Mouse (Mus musculus) forebrain, embryonic 10.5 days (tissue): Measurements from ENCODE around the gene Tmem220. TPM values are rescaled to one million over a fixed set of nuclear protein-coding genes. Genes with fewer than 3 reads are reported as not detected.
"Not testable (repeated sequence)": the region's sequence is repeated elsewhere in the genome, so short reads cannot be mapped to it uniquely, and the experiment has no call there.

Experiments
- DNase-seq: peaks from one replicate; pipeline ENCODE4 v3.0.0-alpha.2; 2017; ENCODE audit warnings: low spot score; ENCODE audit errors: extremely low spot score
- H3K27ac ChIP-seq: fragments of 300-500 bp; sonication (generic); 2 replicates; pipeline ENCODE4 v1.5.1; 2016; ENCODE audit warnings: mild to moderate bottlenecking
- H3K27me3 ChIP-seq: fragments of 300-500 bp; sonication (generic); 2 replicates; pipeline ENCODE4 v1.6.1; 2016; ENCODE audit warnings: mild to moderate bottlenecking; ENCODE audit not compliant: poor library complexity, severe bottlenecking
- H3K36me3 ChIP-seq: fragments of 300-500 bp; sonication (generic); replicated peaks from 2 replicates; pipeline ENCODE4 v1.6.1; 2016; ENCODE audit warnings: mild to moderate bottlenecking, moderate library complexity
- H3K4me1 ChIP-seq: fragments of 300-500 bp; sonication (generic); 2 replicates; pipeline ENCODE4 v1.6.1; 2016
- H3K4me3 ChIP-seq: fragments of 300-500 bp; sonication (generic); 2 replicates; pipeline ENCODE4 v1.5.1; 2016; ENCODE audit warnings: mild to moderate bottlenecking, moderate library complexity
- H3K9me3 ChIP-seq: fragments of 300-500 bp; sonication (generic); 2 replicates; pipeline ENCODE4 v1.6.1; 2016; ENCODE audit warnings: mild to moderate bottlenecking, moderate library complexity
- WGBS: fragments of 180-500 bp; shearing (Covaris S2); methylation state at CpG from one replicate; pipeline ENCODE4 v1.1.7; 2016; 5-methylcytosine and 5-hydroxymethylcytosine counted together
- polyA plus RNA-seq: library from polyadenylated mRNA; unstranded; fragments of >200 nt; fragmentation: Nextera tagmentation; extraction: Ambion mirVana; gene quantifications from 2 replicates; pipeline ENCODE4 v1.2.1, GENCODE M21; 2016

Tmem220 gene
- polyA plus RNA-seq, 1 experiment from 2014 or later, result 0.86 TPM

DNA sequence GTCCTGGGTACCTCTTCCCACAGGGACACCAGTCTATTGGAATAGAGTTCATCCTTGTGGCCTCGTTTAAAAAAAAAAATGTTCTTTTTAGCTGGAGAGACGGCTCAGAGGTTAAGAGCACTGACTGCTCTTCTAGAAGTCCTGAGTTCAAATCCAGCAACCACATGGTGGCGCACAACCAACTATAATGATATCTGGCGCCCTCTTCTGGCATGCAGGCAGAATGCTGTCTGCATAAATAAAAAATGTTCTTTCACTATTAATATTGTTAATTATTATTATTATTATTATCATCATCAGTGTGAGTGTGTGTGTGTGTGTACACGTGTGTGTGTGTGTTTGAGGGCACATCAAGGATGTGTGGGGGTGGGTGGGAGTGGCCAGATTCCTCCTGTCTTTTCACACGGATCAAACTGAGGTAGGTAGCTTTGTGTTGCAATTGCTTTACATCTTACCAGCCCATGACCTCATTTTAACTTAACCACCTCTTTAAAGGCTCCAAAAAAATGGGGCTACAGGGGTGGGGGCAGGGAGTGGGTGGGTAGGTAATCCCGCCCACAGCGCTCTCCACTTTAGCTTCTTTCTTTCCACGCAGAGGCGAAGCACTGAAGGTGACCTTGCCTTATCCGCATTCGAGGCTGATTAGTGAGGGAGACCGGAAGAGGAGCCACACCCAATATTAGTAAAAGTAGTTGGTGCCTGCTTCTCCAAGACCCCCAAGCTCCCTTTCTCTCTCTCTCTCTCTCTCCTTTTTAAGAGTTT lies 2.4 kb upstream of the Tmem220 start:
- DNase-seq, result no peak
- 88% methylated on average over 13 of the region's 13 CpGs for WGBS
- Histone ChIP-seq H3K27ac (no peak overlapping the region), H3K9me3 (no peaks in the 10 kb centered on the region), H3K27me3 (peaks cover 52% of the 10 kb centered on the region), H3K4me1 (peaks cover 40% of the 10 kb centered on the region), H3K36me3 (no peaks in the 10 kb centered on the region), H3K4me3 (no peak overlapping the region)

DNA sequence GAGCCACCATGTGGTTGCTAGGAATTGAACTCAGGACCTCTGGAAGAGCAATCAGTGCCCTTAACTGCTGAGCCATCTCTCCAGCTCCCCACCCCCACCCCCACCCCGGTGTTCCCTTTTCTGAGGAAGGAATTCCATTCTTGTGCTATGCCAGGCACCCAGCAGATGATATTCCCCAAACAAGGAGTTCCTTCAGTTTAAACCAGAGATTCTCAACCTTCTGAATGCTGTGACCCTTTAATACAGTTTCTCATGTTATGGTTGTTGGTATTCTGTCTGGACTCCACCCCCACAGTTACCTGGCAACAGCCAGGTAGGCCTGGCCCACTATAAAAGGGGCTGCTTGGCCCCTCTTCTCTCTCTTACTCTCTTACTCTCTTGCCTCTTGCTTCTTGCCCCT lies 1.8 kb upstream of the Tmem220 start:
- H3K9me3 ChIP-seq, H3K4me3 ChIP-seq, H3K27ac ChIP-seq, H3K36me3 ChIP-seq, DNase-seq: not testable (repeated sequence)
- H3K27me3 ChIP-seq, result peaks cover 45% of the 10 kb centered on the region
- 65% methylated on average over 1 of the region's 1 CpGs for WGBS
- H3K4me1 ChIP-seq, result peaks cover 34% of the 10 kb centered on the region

DNA sequence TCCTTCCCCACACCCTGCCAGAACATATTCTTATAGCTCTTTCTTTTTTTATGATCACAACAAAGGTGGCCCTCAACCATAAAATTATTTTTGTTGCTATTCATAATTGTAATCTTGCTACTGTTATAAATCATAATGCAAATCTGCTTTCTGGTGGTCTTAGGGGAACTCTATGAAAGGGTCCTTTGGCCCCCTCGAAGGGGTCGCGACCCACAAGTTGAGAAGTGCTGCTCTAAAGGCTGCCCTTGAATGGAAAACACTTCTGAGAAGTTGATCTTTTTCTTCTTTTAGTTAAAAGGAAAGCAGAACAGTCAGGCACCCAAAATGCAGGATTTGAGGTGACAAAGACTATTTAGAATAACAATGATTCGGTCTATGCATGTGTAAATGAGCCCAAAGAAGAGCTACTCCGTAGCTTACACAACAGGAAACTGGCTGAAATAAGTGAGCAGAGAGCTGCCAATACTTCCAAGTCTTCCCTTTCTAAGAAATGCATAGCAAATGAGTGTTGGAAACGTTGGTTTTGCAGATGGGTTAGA lies 1.1 kb upstream of the Tmem220 start:
- H3K36me3 ChIP-seq, result no peaks in the 10 kb centered on the region
- WGBS, result 27% methylated on average over 6 of the region's 6 CpGs
- H3K9me3 ChIP-seq, result no peaks in the 10 kb centered on the region
- H3K27ac ChIP-seq, result no peak overlapping the region
- no peak for DNase-seq
- peaks cover 28% of the 10 kb centered on the region for H3K4me1 ChIP-seq
- H3K4me3 ChIP-seq, result no peak overlapping the region
- H3K27me3 ChIP-seq, result peaks cover 39% of the 10 kb centered on the region

DNA sequence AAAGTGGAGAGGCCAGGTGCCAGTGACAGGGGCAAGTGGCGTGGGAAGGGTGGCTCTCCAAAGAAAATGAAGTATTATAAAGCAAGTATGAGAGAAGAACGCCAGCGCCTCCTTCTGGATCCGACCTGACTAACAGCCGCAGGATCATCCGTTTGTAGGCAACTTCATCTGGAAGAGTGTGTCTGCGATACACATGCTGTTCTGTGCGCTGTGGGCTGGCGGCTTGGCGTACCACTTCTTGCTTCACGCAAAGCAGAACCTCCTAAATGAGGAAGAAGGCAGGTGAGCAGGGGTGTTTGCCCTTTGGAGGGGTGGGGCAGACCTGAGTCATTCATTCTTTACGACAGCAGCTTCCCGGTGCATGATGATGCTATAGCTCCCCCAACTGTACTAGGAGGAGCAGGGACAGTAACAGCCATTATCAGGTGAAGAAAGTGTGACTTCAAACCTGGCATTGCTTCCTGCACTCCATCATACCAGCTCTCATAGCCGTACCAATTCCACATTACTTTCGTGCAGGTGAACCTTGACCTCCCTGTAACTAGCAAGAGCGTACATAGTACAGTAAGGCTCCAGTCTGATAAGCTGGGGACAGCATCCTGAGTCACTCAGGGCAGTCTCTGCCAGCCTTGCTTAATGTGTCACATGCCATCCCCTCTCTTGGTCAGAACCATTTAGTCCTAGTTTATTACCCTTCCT lies 6.1 kb downstream of the Tmem220 start:
- no peak for DNase-seq
- WGBS, result 57% methylated on average over 16 of the region's 16 CpGs
- Histone ChIP-seq H3K36me3 (no peaks in the 10 kb centered on the region), H3K27me3 (no peaks in the 10 kb centered on the region), H3K27ac (no peak overlapping the region), H3K4me3 (no peak overlapping the region), H3K9me3 (no peaks in the 10 kb centered on the region), H3K4me1 (no peaks in the 10 kb centered on the region)

DNA sequence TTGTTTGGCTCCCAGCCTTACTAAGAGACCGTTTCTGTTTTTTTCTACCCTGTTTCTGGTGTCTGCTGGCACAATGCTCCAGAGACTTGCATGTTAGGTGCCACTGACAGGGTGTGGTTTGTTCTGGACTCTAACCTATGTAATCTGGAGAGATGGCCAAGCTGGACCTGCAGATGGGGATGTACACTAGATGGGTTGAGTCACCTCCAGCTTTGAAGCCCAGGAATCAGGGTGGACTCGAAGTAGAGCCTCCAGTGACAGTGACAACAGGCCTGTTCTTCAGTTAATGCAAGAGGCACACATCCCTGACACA lies 6.6 kb downstream of the Tmem220 start:
- Histone ChIP-seq H3K4me3 (no peak overlapping the region), H3K4me1 (no peaks in the 10 kb centered on the region), H3K27me3 (no peaks in the 10 kb centered on the region), H3K27ac (no peak overlapping the region), H3K9me3 (no peaks in the 10 kb centered on the region), H3K36me3 (no peaks in the 10 kb centered on the region; the same call in 1 of the 2 replicates)
- DNase-seq, result no peak
- 75% methylated on average over 2 of the region's 2 CpGs for WGBS

DNA sequence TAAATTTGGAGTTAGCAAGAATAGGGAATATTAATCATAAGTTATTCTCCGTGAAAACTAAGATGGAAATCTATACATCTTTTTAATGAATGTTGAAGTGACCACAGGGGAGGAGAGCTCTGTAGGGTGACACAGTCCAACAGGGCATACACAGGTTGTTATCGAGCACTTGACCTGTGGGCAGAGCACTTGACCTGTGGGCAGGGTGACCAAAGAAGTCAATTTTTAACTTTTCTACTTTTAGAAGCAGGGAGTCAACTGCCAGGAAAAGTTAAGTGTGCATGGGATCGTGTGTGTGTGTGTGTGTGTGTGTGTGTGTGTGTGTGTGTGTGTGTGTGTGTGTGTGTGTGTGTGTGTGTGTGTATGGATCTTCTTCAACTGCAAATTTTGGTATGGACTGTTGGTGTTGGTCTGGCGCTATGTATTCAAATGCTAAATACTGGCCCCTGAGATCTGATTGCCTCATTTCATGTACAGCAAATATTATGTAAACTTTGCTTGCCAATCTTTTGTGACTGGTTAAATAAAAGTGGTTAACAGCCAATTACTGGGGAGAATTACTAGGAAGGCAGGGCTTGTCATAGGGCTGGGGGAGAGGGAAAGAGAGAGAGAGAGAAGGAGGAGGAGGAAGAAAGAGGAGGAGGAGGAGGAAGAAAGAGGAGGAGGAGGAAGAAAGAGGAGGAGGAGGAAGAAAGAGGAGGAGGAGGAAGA lies 10.0 kb downstream of the Tmem220 start:
- WGBS, result 85% methylated on average over 4 of the region's 4 CpGs
- Histone ChIP-seq H3K27me3 (no peaks in the 10 kb centered on the region), H3K27ac (no peak overlapping the region), H3K4me3 (no peak overlapping the region), H3K9me3 (no peaks in the 10 kb centered on the region), H3K4me1 (no peaks in the 10 kb centered on the region), H3K36me3 (peaks cover 31% of the 10 kb centered on the region)
- DNase-seq, result no peak

DNA sequence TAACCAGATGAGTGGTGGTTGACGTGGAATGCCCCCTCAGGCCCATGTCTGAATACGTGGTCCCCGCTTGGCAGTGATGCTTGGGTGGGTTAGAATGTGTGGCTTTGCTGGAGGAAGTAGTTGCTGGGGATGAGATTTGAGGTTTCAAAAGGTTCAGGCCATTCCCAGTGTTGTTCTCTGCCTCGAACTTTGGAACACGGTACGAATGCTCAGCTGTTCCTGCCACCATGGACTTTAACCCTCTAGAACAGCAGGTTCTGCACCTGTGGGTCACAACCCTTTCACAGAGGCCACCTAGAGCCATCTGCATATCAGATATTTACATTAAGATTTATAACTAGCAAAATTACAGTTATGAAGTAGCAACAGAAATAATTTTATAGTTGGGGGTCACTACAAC lies 11.3 kb downstream of the Tmem220 start:
- H3K27ac ChIP-seq, result no peak overlapping the region
- 94% methylated on average over 6 of the region's 6 CpGs for WGBS

DNA sequence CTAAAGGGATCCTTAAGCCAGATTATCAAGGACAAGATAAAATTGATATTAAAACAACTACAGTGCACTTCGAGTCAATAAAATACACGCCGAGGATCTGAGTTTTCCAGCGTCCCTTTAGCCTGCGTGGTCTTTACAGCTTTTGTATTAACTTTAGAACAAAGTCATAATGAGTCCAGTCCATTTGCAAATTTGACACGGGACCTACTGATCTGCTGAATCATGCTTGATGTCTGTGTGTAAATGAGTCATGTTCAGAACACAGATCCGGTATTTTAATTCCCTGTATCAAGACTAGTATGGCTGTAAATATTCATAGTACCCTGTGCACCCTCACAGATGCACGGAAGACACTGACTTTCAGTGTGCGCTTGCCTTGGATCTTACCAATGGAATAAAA lies 11.9 kb downstream of the Tmem220 start:
- no peak for DNase-seq
- no peaks in the 10 kb centered on the region for H3K27me3 ChIP-seq
- no peak overlapping the region for H3K4me3 ChIP-seq
- no peak overlapping the region for H3K27ac ChIP-seq
- H3K9me3 ChIP-seq, result no peaks in the 10 kb centered on the region
- WGBS, result 94% methylated on average over 9 of the region's 9 CpGs
- no peaks in the 10 kb centered on the region for H3K4me1 ChIP-seq
- H3K36me3 ChIP-seq, result peaks cover 50% of the 10 kb centered on the region

More for the DNA sequence above, 11.3 kb downstream of the Tmem220 start:
- no peak for DNase-seq
- H3K4me1 ChIP-seq, result no peaks in the 10 kb centered on the region
- peaks cover 44% of the 10 kb centered on the region for H3K36me3 ChIP-seq
- H3K27me3 ChIP-seq, result no peaks in the 10 kb centered on the region
- H3K4me3 ChIP-seq, result no peak overlapping the region
- H3K9me3 ChIP-seq, result no peaks in the 10 kb centered on the region

DNA sequence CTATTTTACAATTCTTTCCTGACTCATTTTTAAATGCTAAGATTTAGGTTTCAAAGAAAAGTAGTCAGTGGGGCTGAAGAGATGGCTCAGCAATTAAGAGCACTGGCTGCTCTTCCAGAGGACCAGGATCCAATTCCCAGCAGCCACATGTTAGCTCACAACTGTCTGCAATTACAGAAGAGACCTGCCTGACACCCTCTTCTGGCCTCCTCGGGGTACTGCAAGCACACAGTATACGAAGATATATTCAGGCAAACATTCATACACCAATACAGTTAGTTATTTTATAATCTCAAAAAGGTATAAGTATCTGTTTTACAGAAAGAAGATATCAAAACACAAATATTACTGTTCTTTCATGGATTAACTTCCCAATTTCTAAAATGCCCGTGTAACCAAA lies 14.8 kb downstream of the Tmem220 start:
- Histone ChIP-seq H3K9me3 (no peaks in the 10 kb centered on the region), H3K27ac (no peak overlapping the region), H3K4me3 (no peak overlapping the region), H3K4me1 (peaks cover 5% of the 10 kb centered on the region), H3K27me3 (no peaks in the 10 kb centered on the region), H3K36me3 (peaks cover 53% of the 10 kb centered on the region)
- DNase-seq, result no peak
- WGBS, result 90% methylated on average over 3 of the region's 3 CpGs

DNA sequence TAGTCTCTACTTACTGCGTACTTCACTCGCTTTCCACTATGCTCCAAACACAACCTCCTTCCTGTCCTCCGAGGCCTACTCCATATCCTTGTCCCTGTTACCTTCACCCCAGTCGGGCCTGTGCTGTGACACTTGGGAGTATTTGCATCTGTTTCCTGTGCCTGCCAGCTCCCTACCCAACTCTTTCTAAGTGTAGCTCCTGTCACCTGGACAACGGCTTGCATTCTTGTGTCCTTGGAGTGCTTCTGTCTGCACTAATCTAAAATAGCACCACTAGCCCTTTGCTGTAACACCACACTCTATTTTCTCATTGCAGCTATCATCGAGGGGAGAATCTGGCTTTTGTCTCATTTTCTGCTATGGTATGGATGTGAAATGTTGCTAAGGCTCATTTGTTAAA lies 15.5 kb downstream of the Tmem220 start:
- H3K36me3 ChIP-seq, result peaks cover 54% of the 10 kb centered on the region
- no peak overlapping the region for H3K27ac ChIP-seq
- 96% methylated on average over 6 of the region's 6 CpGs for WGBS
- DNase-seq, result no peak
- no peaks in the 10 kb centered on the region for H3K9me3 ChIP-seq
- peaks cover 5% of the 10 kb centered on the region for H3K4me1 ChIP-seq
- no peaks in the 10 kb centered on the region for H3K27me3 ChIP-seq
- no peak overlapping the region for H3K4me3 ChIP-seq

DNA sequence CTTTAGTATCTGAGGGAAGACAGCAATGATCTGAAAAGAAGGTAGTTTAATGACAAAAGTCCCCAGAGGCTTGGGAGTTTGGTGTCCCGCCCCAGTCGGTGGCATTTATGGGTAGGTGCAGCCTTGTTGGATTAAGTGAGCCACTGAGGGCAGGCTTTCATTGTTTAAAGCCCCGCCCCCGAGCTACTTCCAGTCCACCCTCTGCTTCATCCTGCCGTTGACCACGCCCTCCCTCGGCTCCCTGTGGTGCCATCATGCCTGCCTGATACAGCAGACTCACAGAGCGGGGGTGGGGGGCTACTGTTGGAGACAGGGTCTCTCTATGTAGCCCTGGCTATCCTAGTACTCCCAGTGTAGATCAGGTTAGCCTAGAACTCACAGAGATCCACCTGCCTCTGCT lies 18.1 kb downstream of the Tmem220 start:
- H3K36me3 ChIP-seq, result peaks cover 50% of the 10 kb centered on the region
- no peak for DNase-seq
- H3K27me3 ChIP-seq, result no peaks in the 10 kb centered on the region
- 36% methylated on average over 8 of the region's 8 CpGs for WGBS
- H3K27ac ChIP-seq, result no peak overlapping the region
- no peaks in the 10 kb centered on the region for H3K9me3 ChIP-seq
- H3K4me3 ChIP-seq, result no peak overlapping the region
- peaks cover 5% of the 10 kb centered on the region for H3K4me1 ChIP-seq

DNA sequence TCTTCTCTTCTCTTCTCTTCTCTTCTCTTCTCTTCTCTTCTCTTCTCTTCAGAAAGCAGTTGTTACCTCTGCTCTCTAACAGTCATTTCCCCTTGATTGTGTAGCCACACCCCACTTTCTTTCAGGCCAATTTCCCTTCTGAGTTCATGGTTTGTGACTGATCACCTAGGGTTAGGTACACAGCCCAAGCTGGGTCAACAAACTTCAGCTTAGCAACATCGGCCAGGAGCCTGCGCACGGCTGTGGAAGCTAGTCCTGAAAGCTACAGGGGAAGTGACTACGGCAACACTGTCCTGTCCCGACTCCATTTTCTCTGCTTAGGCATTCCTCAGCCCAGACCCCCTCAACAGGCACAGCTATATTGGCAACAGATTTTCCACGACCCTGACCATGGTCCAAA lies 20.0 kb downstream of the Tmem220 start:
- Histone ChIP-seq H3K9me3 (no peaks in the 10 kb centered on the region), H3K27me3 (no peaks in the 10 kb centered on the region), H3K27ac (no peak overlapping the region), H3K36me3 (peaks cover 40% of the 10 kb centered on the region), H3K4me3 (no peak overlapping the region), H3K4me1 (peaks cover 5% of the 10 kb centered on the region)
- 88% methylated on average over 6 of the region's 6 CpGs for WGBS
- DNase-seq, result no peak

DNA sequence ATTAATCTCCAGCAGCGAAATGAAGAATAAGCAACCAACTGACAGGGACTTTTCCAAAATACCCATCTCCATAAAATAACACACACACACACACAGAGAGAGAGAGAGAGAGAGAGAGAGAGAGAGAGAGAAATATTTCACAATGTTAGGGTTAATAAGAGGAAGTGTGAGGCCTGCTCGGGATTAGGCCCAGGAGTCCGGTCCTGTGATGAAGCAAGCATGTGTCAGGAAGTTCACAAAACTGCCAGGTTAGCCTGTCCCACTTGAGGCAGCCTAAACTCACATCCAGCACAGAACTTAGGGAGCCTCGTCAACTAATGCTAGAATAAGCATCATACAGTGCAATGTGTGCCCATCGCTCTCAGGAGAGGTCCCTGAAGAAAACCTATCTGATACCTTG lies 22.2 kb downstream of the Tmem220 start:
- no peaks in the 10 kb centered on the region for H3K9me3 ChIP-seq
- H3K36me3 ChIP-seq, result peaks cover 22% of the 10 kb centered on the region
- H3K27me3 ChIP-seq, result no peaks in the 10 kb centered on the region
- WGBS, result 92% methylated on average over 5 of the region's 5 CpGs
- no peak overlapping the region for H3K4me3 ChIP-seq
- H3K4me1 ChIP-seq, result peaks cover 14% of the 10 kb centered on the region
- H3K27ac ChIP-seq, result no peak overlapping the region
- no peak for DNase-seq
